ENCODE assay signal across 8 mouse cellular contexts in genomic region chrX:7821865-7822779, GRCm38 (mm10). TPM values are rescaled to one million over a fixed set of nuclear protein-coding genes. Genes with fewer than 3 reads are reported as not detected.
DNase-seq lines count a peak whose midpoint lies in the region; ATAC-seq and TF ChIP-seq lines count a peak whose summit lies in the region.

Kcnd1 (plus strand) TSS chrX:7822289.

- WGBS in liver, embryonic 14.5 days (ENCODE audit: insufficient replicate concordance) = 12% methylated on average over 18 of the region's 24 CpGs

- no peak within 1 kb of the TSS for H3K27ac ChIP-seq in liver, embryonic 14.5 days

- TF ChIP-seq CTCF in liver, embryonic 14.5 days (IDR thresholded peaks at IDR 0.05; ENCODE audit: low read depth) = no peak

- H3K4me1 ChIP-seq in megakaryocyte, embryonic 14.5 days = peaks cover 17% of the 10 kb centered on the region
- no peaks in the 10 kb centered on the region for H3K4me1 ChIP-seq in liver, embryonic 14.5 days (replicated peaks; ENCODE audit: control insufficient read depth in 2 of 2, insufficient read depth in 2 of 2, low read length in 1 of 2)

- peak within 1 kb of the TSS; percentile 88 for H3K4me3 ChIP-seq in megakaryocyte, embryonic 14.5 days (replicated peaks)
- H3K4me3 ChIP-seq in liver, embryonic 14.5 days (ENCODE audit: insufficient read depth in 1 of 2, low read depth in 2 of 2, low read length in 2 of 2) = no peak within 1 kb of the TSS; a peak in 1 of 4 replicates

- H3K36me3 ChIP-seq in megakaryocyte, embryonic 14.5 days (replicated peaks; ENCODE audit: low read length) = peaks cover 34% of the 10 kb centered on the region
- H3K36me3 ChIP-seq in liver, embryonic 14.5 days (replicated peaks; ENCODE audit: control insufficient read depth, insufficient read depth, low read depth) = no peaks in the 10 kb centered on the region; the same call in 1 of the 2 replicates

- TF ChIP-seq EP300 in liver, embryonic 14.5 days (IDR thresholded peaks at IDR 0.05; ENCODE audit: low read depth) = no peak

- H3K27me3 ChIP-seq in megakaryocyte, embryonic 14.5 days (replicated peaks) = no peaks in the 10 kb centered on the region
- no peaks in the 10 kb centered on the region for H3K27me3 ChIP-seq in liver, embryonic 14.5 days (ENCODE audit: control insufficient read depth, insufficient read depth, low read length)

- no peak within 1 kb of the TSS for H3K9ac ChIP-seq in liver, embryonic 14.5 days (replicated peaks)

- peak within 1 kb of the TSS; percentile 34 for H3K4me2 ChIP-seq in liver, embryonic 14.5 days (ENCODE audit: low read depth)

- H3K9me3 ChIP-seq in megakaryocyte, embryonic 14.5 days = peaks cover 7% of the 10 kb centered on the region; the same call in 1 of the 2 replicates
- no peaks in the 10 kb centered on the region for H3K9me3 ChIP-seq in liver, embryonic 14.5 days (ENCODE audit: control insufficient read depth, low read length)

- ATAC-seq in megakaryocyte, adult 5-6 weeks (ENCODE audit: poor library complexity, severe bottlenecking) = no peak
- ATAC-seq in liver, embryonic 14.5 days (ENCODE audit: insufficient read depth) = no peak

- peak; percentile 47 for DNase-seq in embryo, embryonic 11 days
- no peak for DNase-seq in gonadal fat pad, adult 2 months (ENCODE audit: low read depth)
- DNase-seq in kidney, postnatal 25 days = peak; percentile 5 to 33
- DNase-seq in liver, embryonic 14.5 days (ENCODE audit: low read depth in 3 of 3, low spot score in 3 of 3) = no peak
- DNase-seq in right cerebral cortex, postnatal 4 days = peak; percentile 54
- no peak for DNase-seq in T-cell, adult 2 months (ENCODE audit: low spot score)

RNA-seq across cellular contexts. Expression of gene Kcnd1, which starts in this region (rescaled TPM):
- 0.15 TPM in 1 of 2 replicates, not detected in the other for polyA plus RNA-seq in megakaryocyte, embryonic 14.5 days (2012; ENCODE audit: insufficient read depth, low replicate concordance)
- total RNA-seq in megakaryocyte, adult 5-6 weeks (2015) = 0.39 and 0.49 TPM in 2 replicates
- total RNA-seq in megakaryocyte, adult 5-6 weeks (2017) = 0.20 and 0.29 TPM in 2 replicates
- 9.9 and 10.7 TPM in 2 replicates for polyA plus RNA-seq in gonadal fat pad, adult 2 months (2012; rRNA removed)
- polyA plus RNA-seq in liver, embryonic 14.5 days (2012; rRNA removed) = 0.37 and 0.43 TPM in 2 replicates
- 0.19 TPM in 2 replicates for polyA plus RNA-seq in liver, embryonic 14.5 days (2014; fragmentation: Nextera tagmentation; extraction: Ambion mirVana)

Comparison
In these comparisons a context has a peak if more than half of its experiments do, and no peak if none do; other contexts are left out.
1. DNase-seq: peak in embryo, embryonic 11 days (single experiment), kidney, postnatal 25 days (2 of 2) and right cerebral cortex, postnatal 4 days (single experiment); none in gonadal fat pad, adult 2 months (single experiment), liver, embryonic 14.5 days (0 of 3) and T-cell, adult 2 months (single experiment).